Mouse (Mus musculus) kidney, postnatal 10 days (tissue): ENCODE measurements at regions not wholly inside any gene's neighbourhood (a gene's known extent, or its start where the extent isn't known, plus 50 kb on each side); places are given as distances from the start of the nearest gene placed in this dataset.

Source experiments
- DNase-seq: peaks from one replicate; pipeline ENCODE4 v3.0.0; 2021; ENCODE audit warnings: mixed read lengths

- no peak for DNase-seq
Observed at GRCm38 (mm10) chr11:71672171-71673050, 77.3 kb upstream of the Wscd1 start.

- peak; percentile 85 for DNase-seq
Observed at GRCm38 (mm10) chr11:71674319-71674718, 75.4 kb upstream of the Wscd1 start.

- no peak for DNase-seq
Observed at GRCm38 (mm10) chr11:71675714-71676313, 73.9 kb upstream of the Wscd1 start.

GRCm38 (mm10) chr11:71697017-71697416 is 52.7 kb upstream of the Wscd1 start:
- no peak for DNase-seq

GRCm38 (mm10) chr11:71698836-71699235 is 50.9 kb upstream of the Wscd1 start:
- DNase-seq, result no peak
